Mouse (Mus musculus) embryonic facial prominence, embryonic 11.5 days (tissue): ENCODE data around the gene Tmsb15b2. TPM values are rescaled to one million over a fixed set of nuclear protein-coding genes. Genes with fewer than 3 reads are reported as not detected.
"Not testable (repeated sequence)": the region's sequence is repeated elsewhere in the genome, so short reads cannot be mapped to it uniquely, and the experiment has no call there.

Experiments
- ATAC-seq: fragments of 200-750 bp; cut with Nextera tagmentation; replicated peaks from 2 replicates; pipeline ENCODE4 v1.8.0; 2017; ENCODE audit warnings: low read depth; ENCODE audit not compliant: insufficient number of reproducible peaks, low FRiP score, low TSS enrichment
- DNase-seq: peaks from one replicate; pipeline ENCODE4 v3.0.0-alpha.2; 2015; ENCODE audit warnings: low spot score
- H3K27ac ChIP-seq: fragments of 300-500 bp; sonication (generic); replicated peaks from 2 replicates; pipeline ENCODE4 v1.5.1; 2014; ENCODE audit warnings: mild to moderate bottlenecking, low read depth, low read length, control low read depth
- H3K27me3 ChIP-seq: fragments of 300-500 bp; sonication (generic); 2 replicates; pipeline ENCODE4 v1.6.1; 2014; ENCODE audit warnings: mild to moderate bottlenecking, low read length, moderate library complexity, mixed read lengths; ENCODE audit not compliant: control insufficient read depth, insufficient read depth
- H3K36me3 ChIP-seq: fragments of 300-500 bp; sonication (generic); replicated peaks from 2 replicates; pipeline ENCODE4 v1.6.1; 2014; ENCODE audit warnings: low read depth, mild to moderate bottlenecking, low read length, moderate library complexity, mixed read lengths; ENCODE audit not compliant: control insufficient read depth, insufficient read depth
- H3K4me1 ChIP-seq: fragments of 300-500 bp; sonication (generic); 2 replicates; pipeline ENCODE4 v1.6.1; 2014; ENCODE audit warnings: low read length, mixed read lengths; ENCODE audit not compliant: control insufficient read depth, insufficient read depth
- H3K4me2 ChIP-seq: fragments of 300-500 bp; sonication (generic); 2 replicates; pipeline ENCODE4 v1.6.1; 2014; ENCODE audit warnings: low read depth, mild to moderate bottlenecking, control low read depth, low read length, moderate library complexity
- H3K4me3 ChIP-seq: fragments of 300-500 bp; sonication (generic); 2 replicates; pipeline ENCODE4 v1.5.1; 2014; ENCODE audit warnings: low read depth, low read length, control low read depth
- H3K9ac ChIP-seq: fragments of 300-500 bp; sonication (generic); replicated peaks from 2 replicates; pipeline ENCODE4 v1.6.1; 2014; ENCODE audit warnings: mild to moderate bottlenecking, control low read depth, low read length
- H3K9me3 ChIP-seq: fragments of 300-500 bp; sonication (generic); replicated peaks from 2 replicates; pipeline ENCODE4 v1.6.1; 2016; ENCODE audit warnings: mild to moderate bottlenecking, low read length, inconsistent platforms, mixed read lengths; ENCODE audit not compliant: control insufficient read depth
- WGBS: fragments of 180-500 bp; shearing (Covaris S2); extraction: QIAGEN DNeasy Blood & Tissue Kit; methylation state at CpG from one replicate; pipeline ENCODE4 v1.1.7; 2014; 5-methylcytosine and 5-hydroxymethylcytosine counted together
- polyA plus RNA-seq: library from polyadenylated mRNA; unstranded; fragments of >200 nt; fragmentation: Nextera tagmentation; extraction: Ambion mirVana; gene quantifications from 2 replicates; pipeline ENCODE4 v1.2.1, GENCODE M21; 2014

Gene Tmsb15b2
- polyA plus RNA-seq, 1 experiment from 2014 or later, result 92.4 TPM

DNA sequence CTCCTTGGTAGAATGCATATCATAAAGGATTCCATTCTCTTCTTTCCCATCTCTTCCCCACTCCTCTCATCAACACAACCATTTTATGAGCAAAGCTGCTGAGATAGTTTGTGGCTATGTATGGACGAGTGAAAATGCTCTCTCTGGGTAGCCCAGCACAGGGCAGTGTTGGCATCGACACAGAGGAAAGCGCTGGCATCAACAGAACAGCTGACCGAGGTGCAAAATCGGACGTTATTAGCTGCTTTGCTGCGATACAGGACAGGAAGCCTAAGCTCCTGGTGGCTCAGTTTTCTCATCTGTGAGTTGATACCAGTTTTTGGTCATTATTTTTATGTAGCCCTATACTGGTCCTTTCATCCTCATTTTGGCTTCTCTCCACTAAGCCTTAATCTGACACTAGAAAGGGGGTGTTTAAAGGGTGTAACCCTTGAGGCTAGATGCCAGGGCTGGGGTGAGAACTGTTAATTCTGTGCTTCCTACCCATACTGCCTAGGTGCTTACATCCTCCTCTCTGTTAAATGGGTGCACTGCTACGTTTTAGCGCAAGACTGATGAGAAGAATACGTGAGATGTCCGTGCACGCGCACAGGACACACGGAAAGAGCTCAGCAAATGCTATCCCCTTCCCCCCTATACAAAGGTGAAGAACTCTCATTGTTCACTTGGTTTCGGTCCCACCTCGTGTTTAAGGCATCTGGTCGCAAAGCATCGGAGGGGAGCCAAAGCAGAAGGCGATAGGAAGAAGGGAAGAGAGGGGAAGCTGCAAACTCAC lies 17.1 kb upstream of the Tmsb15b2 start:
- Histone ChIP-seq H3K9ac (peak overlapping the region; percentile 41), H3K4me2 (peak overlapping the region; percentile 36), H3K27ac (no peak overlapping the region), H3K36me3 (no peaks in the 10 kb centered on the region), H3K4me3 (peak overlapping the region; percentile 39), H3K4me1 (no peaks in the 10 kb centered on the region), H3K9me3 (no peaks in the 10 kb centered on the region), H3K27me3 (no peaks in the 10 kb centered on the region)
- DNase-seq, result peak; percentile 2
- 30% methylated on average over 19 of the region's 19 CpGs for WGBS
- ATAC-seq, result peak; percentile 42

GRCm38 (mm10) chrX:136991274-136991673 lies 16.0 kb upstream of the Tmsb15b2 start:
- H3K27ac ChIP-seq, result no peak overlapping the region

DNA sequence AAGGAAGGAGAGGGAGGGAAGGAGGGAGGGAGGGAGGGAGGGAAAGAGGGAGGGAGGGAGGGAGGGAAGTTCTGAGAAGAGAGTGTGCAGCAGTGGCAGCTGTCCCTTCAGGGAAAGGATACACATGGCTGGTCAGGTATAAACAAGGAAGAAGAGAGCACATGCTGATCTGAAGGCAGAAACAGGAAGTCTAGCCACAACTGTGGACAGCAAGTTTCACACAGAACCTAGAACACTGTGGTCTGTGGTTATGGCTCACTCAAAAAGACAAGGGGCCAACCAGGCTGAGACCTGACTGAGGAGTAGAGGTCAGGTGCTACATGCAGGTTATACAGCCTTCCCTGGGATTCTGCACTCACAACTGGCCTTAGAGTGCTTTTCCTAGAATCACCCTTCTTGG lies 10.7 kb upstream of the Tmsb15b2 start:
- ATAC-seq (no peak), DNase-seq (no peak)
- Histone ChIP-seq H3K9ac (no peak overlapping the region), H3K27ac (no peak overlapping the region), H3K9me3 (no peaks in the 10 kb centered on the region), H3K27me3 (no peaks in the 10 kb centered on the region), H3K4me1 (no peaks in the 10 kb centered on the region), H3K4me3 (no peak overlapping the region), H3K4me2 (no peak overlapping the region), H3K36me3 (no peaks in the 10 kb centered on the region)

More at GRCm38 (mm10) chrX:136991274-136991673, 16.0 kb upstream of the Tmsb15b2 start:
- no peaks in the 10 kb centered on the region for H3K36me3 ChIP-seq
- no peak overlapping the region for H3K4me2 ChIP-seq
- no peak for ATAC-seq
- no peak overlapping the region for H3K4me3 ChIP-seq
- no peak for DNase-seq
- no peaks in the 10 kb centered on the region for H3K27me3 ChIP-seq
- H3K4me1 ChIP-seq, result no peaks in the 10 kb centered on the region
- no peaks in the 10 kb centered on the region for H3K9me3 ChIP-seq
- H3K9ac ChIP-seq, result no peak overlapping the region
- 65% methylated on average over 2 of the region's 2 CpGs for WGBS

DNA sequence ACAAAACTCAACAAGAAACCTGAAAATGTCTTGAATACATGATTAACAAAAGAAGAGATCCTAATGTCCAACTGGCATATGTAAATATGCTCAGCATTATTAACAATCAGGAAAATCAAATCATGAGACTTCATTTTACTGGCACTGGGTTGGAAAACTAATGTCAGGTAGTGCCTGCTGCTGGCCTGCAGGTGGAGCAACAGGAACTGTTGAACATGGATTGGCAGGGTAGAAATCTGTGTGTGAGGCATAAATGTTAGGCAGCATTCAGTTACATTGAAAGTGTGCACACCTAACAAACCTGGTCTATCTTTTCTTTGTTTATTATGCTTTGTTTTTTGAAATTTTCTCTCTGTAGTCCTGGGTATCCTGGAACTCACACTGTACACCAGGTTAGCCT lies 3.3 kb upstream of the Tmsb15b2 start:
- Histone ChIP-seq H3K9me3 (no peaks in the 10 kb centered on the region), H3K4me2 (no peak overlapping the region), H3K4me1 (no peaks in the 10 kb centered on the region), H3K27me3 (no peaks in the 10 kb centered on the region), H3K36me3 (no peaks in the 10 kb centered on the region), H3K9ac (no peak overlapping the region), H3K27ac (no peak overlapping the region), H3K4me3 (no peak overlapping the region)
- ATAC-seq, result no peak
- DNase-seq, result peak; percentile 26

GRCm38 (mm10) chrX:136976424-136977084 lies 1.3 kb upstream of the Tmsb15b2 start, which contains the start of the genes Tmsb15l and Tmsb15b1:
Gene Tmsb15l, minus strand, starts transcription at chrX:136976869.
Gene Tmsb15b1, minus strand, starts transcription at chrX:136976874.
- peak within 1 kb of the TSS; percentile 38 for H3K4me3 ChIP-seq
- DNase-seq, result peak; percentile 83
- 26% methylated on average over 15 of the region's 15 CpGs for WGBS
- no peaks in the 10 kb centered on the region for H3K9me3 ChIP-seq
- H3K27me3 ChIP-seq, result no peaks in the 10 kb centered on the region
- no peak within 1 kb of the TSS; the same call in 1 of the 2 replicates for H3K9ac ChIP-seq
- H3K4me1 ChIP-seq, result no peaks in the 10 kb centered on the region
- ATAC-seq, result peak; percentile 100
- H3K36me3 ChIP-seq, result no peaks in the 10 kb centered on the region
- H3K4me2 ChIP-seq, result peak within 1 kb of the TSS; percentile 37
- H3K27ac ChIP-seq, result no peak within 1 kb of the TSS

GRCm38 (mm10) chrX:136959688-136960087 lies 15.6 kb downstream of the Tmsb15b2 start:
- WGBS, result 33% methylated on average over 2 of the region's 2 CpGs

GRCm38 (mm10) chrX:136958300-136958699 lies 17.0 kb downstream of the Tmsb15b2 start:
- not testable (repeated sequence) for H3K27me3 ChIP-seq, H3K4me1 ChIP-seq, H3K9me3 ChIP-seq, H3K9ac ChIP-seq, DNase-seq, H3K4me3 ChIP-seq, H3K27ac ChIP-seq, H3K4me2 ChIP-seq, H3K36me3 ChIP-seq
- WGBS, result 55% methylated on average over 5 of the region's 5 CpGs
- ATAC-seq, result 0 out of 2 replicates have a peak, but pooled peaks have one; percentile 9

More at GRCm38 (mm10) chrX:136959688-136960087, 15.6 kb downstream of the Tmsb15b2 start:
- no peaks in the 10 kb centered on the region for H3K9me3 ChIP-seq
- no peak overlapping the region for H3K4me3 ChIP-seq
- peak; percentile 7 for DNase-seq
- no peak overlapping the region for H3K27ac ChIP-seq
- H3K27me3 ChIP-seq, result no peaks in the 10 kb centered on the region
- no peaks in the 10 kb centered on the region for H3K4me1 ChIP-seq
- H3K4me2 ChIP-seq, result no peak overlapping the region
- H3K9ac ChIP-seq, result no peak overlapping the region
- ATAC-seq, result no peak
- H3K36me3 ChIP-seq, result no peaks in the 10 kb centered on the region
